Mouse (Mus musculus): ENCODE measurements at regions not wholly inside any gene's neighbourhood (a gene's known extent, or its start where the extent isn't known, plus 50 kb on each side); places are given as distances from the start of the nearest gene placed in this dataset.

GRCm38 (mm10) chr17:84051212-84051611 lies 136.5 kb downstream of the Zfp36l2 start:
- H3K27me3 ChIP-seq, result no peaks in the 10 kb centered on the region
- CTCF ChIA-PET, result no interaction called here
- no peak for ATAC-seq
- POLR2A ChIA-PET, result no interaction called here
- TF ChIP-seq CTCF (IDR thresholded peaks at IDR 0.05), result no peak
- in situ Hi-C loops (cut with MboI; ENCODE audit: low pct_unique_long_range_greater_than_20kb), result no loop called here
- DNase-seq (ENCODE audit: low read depth, low spot score), result no peak

DNA sequence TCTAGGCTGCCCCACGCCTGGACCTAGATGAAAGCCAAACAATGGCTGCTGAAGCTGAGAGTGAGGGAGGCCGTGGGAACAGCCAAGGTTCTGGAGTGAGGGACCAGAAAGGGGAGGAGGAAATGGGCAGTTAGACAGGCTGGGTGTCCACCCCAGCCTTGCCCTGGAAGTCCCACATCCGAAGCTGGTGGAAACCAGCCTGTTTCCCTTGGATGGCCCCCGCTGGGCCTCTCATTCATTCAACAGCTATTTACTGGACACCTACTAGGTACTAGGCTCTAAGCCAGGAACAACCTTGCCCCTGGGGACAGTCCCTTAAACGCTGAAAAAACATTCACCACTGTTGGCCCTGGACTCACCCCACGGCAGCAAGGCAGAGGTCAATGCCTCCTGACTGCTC lies 139.2 kb downstream of the Zfp36l2 start:
- CTCF ChIA-PET, result interaction anchor here (1.4 kb wide), 1 partner anchor 187 kb away, joined by 3 read pairs; no protein-coding TSS in a partner anchor
- in situ Hi-C loops (cut with MboI; ENCODE audit: low pct_unique_long_range_greater_than_20kb), result no loop called here
- POLR2A ChIA-PET, result no interaction called here
- no peak for ATAC-seq
- no peak for DNase-seq (ENCODE audit: low read depth, low spot score)
- H3K27me3 ChIP-seq, result no peaks in the 10 kb centered on the region
- no peak for TF ChIP-seq CTCF (IDR thresholded peaks at IDR 0.05)

DNA sequence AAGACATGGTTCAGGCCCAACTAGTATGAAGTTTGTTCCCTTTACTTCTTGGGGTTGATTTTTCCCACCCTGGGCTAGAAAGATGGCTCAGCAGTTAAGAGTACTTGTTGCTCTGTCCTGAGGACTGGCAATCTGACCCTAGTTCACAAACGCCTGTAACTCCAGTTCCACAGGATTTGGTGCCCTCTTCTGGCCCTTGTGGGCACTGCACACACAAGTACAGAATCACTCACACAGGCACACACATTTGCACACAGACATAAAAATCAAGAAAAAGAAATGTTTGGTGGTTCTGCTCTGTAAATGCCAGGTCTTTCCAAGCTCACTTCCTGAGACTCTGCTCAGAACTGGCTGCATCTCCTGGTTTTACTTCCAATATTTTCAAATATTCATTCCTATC lies 140.2 kb downstream of the Zfp36l2 start:
- no peak for TF ChIP-seq CTCF (IDR thresholded peaks at IDR 0.05)
- ATAC-seq, result no peak
- ChIA-PET POLR2A (no interaction called here), CTCF (no interaction called here)
- in situ Hi-C loops (cut with MboI; ENCODE audit: low pct_unique_long_range_greater_than_20kb), result no loop called here
- H3K27me3 ChIP-seq, result no peaks in the 10 kb centered on the region
- no peak for DNase-seq (ENCODE audit: low read depth, low spot score)

DNA sequence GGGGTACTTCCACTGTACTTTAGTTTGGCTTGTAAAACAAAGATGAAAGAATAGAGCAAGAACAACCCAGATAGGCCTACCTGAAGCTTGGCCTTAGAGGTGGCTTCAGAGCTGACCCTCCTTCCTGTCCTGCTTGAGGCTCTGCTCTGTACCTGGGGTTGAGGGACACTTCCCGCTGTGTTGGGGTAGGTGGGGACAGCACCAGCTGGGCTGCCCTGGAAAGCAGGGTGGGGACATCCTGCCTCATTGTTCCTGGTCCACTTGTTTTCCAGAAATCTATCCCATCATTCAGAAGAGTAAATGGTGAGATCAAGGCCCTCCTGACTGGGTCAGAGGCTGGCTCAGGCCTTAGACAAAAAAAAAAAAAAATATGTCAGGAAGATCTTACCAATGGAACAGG lies 141.9 kb downstream of the Zfp36l2 start:
- ChIA-PET CTCF (interaction anchor here (0.8 kb wide), 1 partner anchor 9 kb away, joined by 3 read pairs; no protein-coding TSS in a partner anchor), POLR2A (no interaction called here)
- TF ChIP-seq CTCF (IDR thresholded peaks at IDR 0.05), result no peak
- ATAC-seq, result no peak
- DNase-seq (ENCODE audit: low read depth, low spot score), result no peak
- in situ Hi-C loops (cut with MboI; ENCODE audit: low pct_unique_long_range_greater_than_20kb), result no loop called here
- no peaks in the 10 kb centered on the region for H3K27me3 ChIP-seq

DNA sequence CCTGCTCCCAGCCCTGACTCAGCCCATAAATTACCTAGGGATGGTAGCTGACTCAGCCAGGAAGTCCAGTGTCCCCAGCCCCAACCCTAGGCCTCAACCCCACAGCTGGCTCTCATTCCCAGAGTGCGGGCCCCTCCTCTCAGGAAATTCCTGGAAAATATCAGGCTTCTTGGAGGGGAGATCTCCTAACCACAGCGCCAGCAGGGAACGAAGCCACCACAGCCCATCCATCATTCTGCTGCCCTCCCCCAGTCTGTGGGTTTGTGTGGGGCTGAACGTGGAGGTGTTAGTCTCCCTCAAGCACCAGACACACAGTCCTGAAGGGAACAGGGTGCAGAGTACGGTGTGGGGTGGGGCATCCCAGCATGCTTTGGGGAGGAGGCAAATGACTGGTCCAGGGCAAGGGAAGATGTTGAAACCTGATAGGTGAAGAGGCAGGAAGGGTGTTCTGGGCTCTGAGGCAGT lies 143.2 kb downstream of the Zfp36l2 start:
- peak; percentile 37 for DNase-seq (ENCODE audit: low read depth, low spot score)
- in situ Hi-C loops (cut with MboI; ENCODE audit: low pct_unique_long_range_greater_than_20kb), result no loop called here
- no peaks in the 10 kb centered on the region for H3K27me3 ChIP-seq
- ChIA-PET POLR2A (no interaction called here), CTCF (no interaction called here)
- no peak for TF ChIP-seq CTCF (IDR thresholded peaks at IDR 0.05)
- peak; percentile 84 for ATAC-seq

DNA sequence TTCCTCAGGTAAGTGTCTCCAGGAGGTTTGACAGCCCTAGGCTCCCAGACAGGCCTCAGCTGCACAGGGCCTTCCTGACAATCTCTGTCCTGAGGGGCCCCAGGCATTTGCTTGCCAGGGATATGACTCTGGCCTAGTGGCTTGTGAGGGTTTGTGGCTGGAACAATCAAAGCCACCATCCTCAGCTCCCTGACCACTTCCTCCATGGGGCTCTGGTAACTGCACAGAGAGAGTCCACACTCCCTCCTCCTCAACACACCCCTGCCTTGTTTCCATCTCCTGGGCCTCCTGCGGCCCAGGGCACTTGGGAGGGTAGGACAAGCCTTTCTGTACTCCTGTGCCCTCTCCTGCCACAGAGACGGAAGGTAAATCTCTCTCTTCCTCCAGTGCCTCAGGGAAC lies 144.6 kb downstream of the Zfp36l2 start:
- H3K27me3 ChIP-seq, result no peaks in the 10 kb centered on the region
- DNase-seq (ENCODE audit: low read depth, low spot score) (no peak), ATAC-seq (no peak)
- POLR2A ChIA-PET, result no interaction called here
- in situ Hi-C loops (cut with MboI; ENCODE audit: low pct_unique_long_range_greater_than_20kb), result no loop called here
- TF ChIP-seq CTCF (IDR thresholded peaks at IDR 0.05), result no peak
- CTCF ChIA-PET, result interaction anchor here (1.5 kb wide), 1 partner anchor 71 kb away, joined by 5 read pairs; no protein-coding TSS in a partner anchor

DNA sequence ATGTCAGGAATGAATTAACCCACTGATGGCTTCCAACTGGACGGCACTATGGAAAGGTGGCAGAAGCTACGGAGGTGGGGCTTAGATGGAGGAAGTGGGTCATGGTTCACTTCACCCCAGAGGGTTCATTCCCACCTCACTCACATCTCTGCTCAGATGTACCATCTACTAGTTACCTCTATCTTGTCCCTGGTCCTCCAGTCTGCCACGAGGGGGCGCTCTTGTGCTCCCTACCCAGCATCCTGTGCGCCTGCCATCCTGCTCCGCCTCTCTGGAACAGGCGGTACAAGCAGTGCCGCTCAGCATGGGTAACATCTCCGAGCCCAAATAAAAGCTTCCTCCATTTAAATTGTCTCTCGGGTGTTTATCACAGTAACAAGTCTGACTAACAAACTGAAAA lies 148.3 kb downstream of the Zfp36l2 start:
- in situ Hi-C loops (cut with MboI; ENCODE audit: low pct_unique_long_range_greater_than_20kb), result no loop called here
- no peak for ATAC-seq
- ChIA-PET POLR2A (no interaction called here), CTCF (no interaction called here)
- TF ChIP-seq CTCF (IDR thresholded peaks at IDR 0.05), result no peak
- DNase-seq (ENCODE audit: low read depth, low spot score), result no peak
- no peaks in the 10 kb centered on the region for H3K27me3 ChIP-seq

- no peak for DNase-seq (ENCODE audit: low read depth, low spot score)
- in situ Hi-C loops (cut with MboI; ENCODE audit: low pct_unique_long_range_greater_than_20kb), result no loop called here
- ATAC-seq, result no peak
- POLR2A ChIA-PET, result interaction anchor here (0.9 kb wide), 1 partner anchor 9 kb away, joined by 3 read pairs; no protein-coding TSS in a partner anchor
- no peaks in the 10 kb centered on the region for H3K27me3 ChIP-seq
- CTCF ChIA-PET, result interaction anchor here (2.1 kb wide), 1 partner anchor 9 kb away, joined by 6 read pairs; no protein-coding TSS in a partner anchor
- no peak for TF ChIP-seq CTCF (IDR thresholded peaks at IDR 0.05)
These were observed 150.0 kb downstream of the Zfp36l2 start for GRCm38 (mm10) chr17:84037580-84038304.

GRCm38 (mm10) chr17:84036056-84036455 lies 151.7 kb downstream of the Zfp36l2 start:
- ATAC-seq (no peak), DNase-seq (ENCODE audit: low read depth, low spot score) (no peak)
- TF ChIP-seq CTCF (IDR thresholded peaks at IDR 0.05), result no peak
- H3K27me3 ChIP-seq, result no peaks in the 10 kb centered on the region
- POLR2A ChIA-PET, result interaction anchor here (0.7 kb wide), 1 partner anchor 36 kb away, joined by 3 read pairs; no protein-coding TSS in a partner anchor
- in situ Hi-C loops (cut with MboI; ENCODE audit: low pct_unique_long_range_greater_than_20kb), result no loop called here
- CTCF ChIA-PET, result no interaction called here

- no peaks in the 10 kb centered on the region for H3K27me3 ChIP-seq
- no peak for TF ChIP-seq CTCF (IDR thresholded peaks at IDR 0.05)
- ATAC-seq (no peak), DNase-seq (ENCODE audit: low read depth, low spot score) (no peak)
- CTCF ChIA-PET, result no interaction called here
- POLR2A ChIA-PET, result no interaction called here
- in situ Hi-C loops (cut with MboI; ENCODE audit: low pct_unique_long_range_greater_than_20kb), result no loop called here
These were observed 152.9 kb downstream of the Zfp36l2 start for GRCm38 (mm10) chr17:84034801-84035200.

DNA sequence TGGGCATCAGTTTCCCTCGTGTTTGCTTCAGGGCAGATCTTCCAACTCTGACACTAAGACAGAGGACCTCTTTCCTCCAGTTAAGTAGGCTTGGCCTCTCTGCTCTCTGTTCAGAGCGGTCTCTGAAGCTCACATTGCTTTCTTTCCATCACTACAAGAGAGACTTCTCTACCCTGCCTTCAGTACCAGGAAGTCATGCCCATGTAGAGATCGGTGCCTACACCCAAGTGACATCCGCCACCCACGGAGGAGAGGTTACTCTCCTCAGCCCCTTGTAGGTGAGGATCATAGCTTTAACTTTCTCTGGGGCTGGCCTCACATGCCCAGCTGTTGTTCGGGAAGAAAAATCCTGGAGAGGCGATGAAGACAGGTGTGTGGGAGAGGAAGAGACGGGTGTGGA lies 155.3 kb downstream of the Zfp36l2 start:
- ChIA-PET POLR2A (no interaction called here), CTCF (interaction anchor here (0.9 to 1.2 kb wide), 2 partner anchors 43 to 82 kb away, joined by 3 read pairs; no protein-coding TSS in a partner anchor)
- DNase-seq (ENCODE audit: low read depth, low spot score) (no peak), ATAC-seq (no peak)
- H3K27me3 ChIP-seq, result no peaks in the 10 kb centered on the region
- in situ Hi-C loops (cut with MboI; ENCODE audit: low pct_unique_long_range_greater_than_20kb), result no loop called here
- TF ChIP-seq CTCF (IDR thresholded peaks at IDR 0.05), result no peak
